Mouse (Mus musculus) liver, embryonic 14.5 days (tissue): ENCODE measurements around the gene Prep.

ENCODE experiments used
- CTCF ChIP-seq: IDR thresholded peaks from 2 replicates; pipeline ENCODE4 v1.5.1; 2016; ENCODE audit warnings: antibody characterized with exemption, low read depth, control low read depth
- EP300 ChIP-seq: IDR thresholded peaks from 2 replicates; pipeline ENCODE4 v1.6.1; 2016; ENCODE audit warnings: antibody characterized with exemption, low read depth

GRCm38 (mm10) chr10:45142359-45142758 lies 75.4 kb downstream of the Prep start:
- TF ChIP-seq CTCF, result no peak
- TF ChIP-seq EP300, result no peak
